Mouse (Mus musculus): Measurements from ENCODE around the gene Fabp3.

The Fabp3 gene

DNA sequence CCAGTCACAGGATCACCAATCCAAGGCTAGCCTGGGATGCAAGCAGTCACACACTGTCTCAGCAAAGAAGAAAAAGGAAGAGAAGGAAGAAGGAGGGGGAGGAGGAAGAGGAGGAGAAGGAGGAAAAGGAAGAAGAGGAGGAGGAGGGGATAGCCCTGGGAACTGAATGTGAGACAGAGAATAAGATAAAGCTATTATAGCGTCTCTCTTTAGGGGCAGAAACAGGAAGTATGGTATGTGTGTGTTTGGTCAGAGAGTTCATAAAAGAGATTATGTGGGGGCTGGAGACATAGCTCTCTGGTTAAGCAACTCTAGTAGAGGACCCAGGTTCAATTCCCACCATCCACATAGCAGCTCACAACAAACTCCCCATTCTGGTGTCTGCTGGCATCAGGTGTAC lies 14.8 kb downstream of the Fabp3 start:
- in situ Hi-C loops (cut with MboI; ENCODE audit: low sequenced_read_pairs): no loop called here

- in situ Hi-C loops (cut with MboI; ENCODE audit: low sequenced_read_pairs): no loop called here
Measured at GRCm38 (mm10) chr4:130323607-130324006, 15.2 kb downstream of the Fabp3 start.

DNA sequence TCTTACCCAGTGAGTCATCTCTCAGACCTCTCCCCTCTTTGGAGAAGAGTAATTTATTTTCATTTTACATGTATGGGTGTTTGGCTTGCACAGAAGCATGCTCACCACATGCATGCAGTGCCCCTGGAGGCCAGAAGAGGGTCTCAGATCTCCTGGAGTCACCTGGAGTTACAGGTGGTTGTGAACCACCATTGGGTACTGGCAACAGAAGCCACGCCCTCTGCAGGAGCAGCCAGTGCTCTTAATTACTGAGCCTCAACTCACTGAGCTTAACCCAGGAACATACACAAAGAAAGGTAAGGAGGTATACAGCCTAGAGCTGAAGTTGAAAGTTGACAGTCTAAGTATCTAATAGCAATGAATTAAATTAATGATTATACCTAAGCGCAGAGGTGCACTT lies 17.1 kb downstream of the Fabp3 start:
- in situ Hi-C loops (cut with MboI; ENCODE audit: low sequenced_read_pairs): no loop called here

DNA sequence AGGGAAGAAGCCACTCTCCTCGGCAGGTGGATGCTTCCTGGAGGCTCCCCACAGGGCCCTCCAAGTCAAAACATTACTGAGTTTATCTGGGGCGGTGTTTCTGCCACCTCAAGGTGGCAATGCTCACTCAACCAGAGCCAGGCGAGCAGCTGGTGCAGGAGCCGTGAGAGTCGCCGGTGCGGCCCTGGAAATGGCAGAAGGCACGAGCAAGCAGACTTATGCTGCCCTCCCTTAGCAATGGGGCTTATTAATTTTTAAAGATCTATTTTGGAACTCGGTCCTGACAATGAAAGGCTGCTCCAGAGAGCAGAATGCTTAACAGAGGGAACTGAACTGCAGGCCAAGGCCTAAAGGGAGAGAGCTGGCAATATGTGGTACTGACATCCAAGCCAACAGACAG lies 19.0 kb downstream of the Fabp3 start:
- in situ Hi-C loops (cut with MboI; ENCODE audit: low sequenced_read_pairs): no loop called here

DNA sequence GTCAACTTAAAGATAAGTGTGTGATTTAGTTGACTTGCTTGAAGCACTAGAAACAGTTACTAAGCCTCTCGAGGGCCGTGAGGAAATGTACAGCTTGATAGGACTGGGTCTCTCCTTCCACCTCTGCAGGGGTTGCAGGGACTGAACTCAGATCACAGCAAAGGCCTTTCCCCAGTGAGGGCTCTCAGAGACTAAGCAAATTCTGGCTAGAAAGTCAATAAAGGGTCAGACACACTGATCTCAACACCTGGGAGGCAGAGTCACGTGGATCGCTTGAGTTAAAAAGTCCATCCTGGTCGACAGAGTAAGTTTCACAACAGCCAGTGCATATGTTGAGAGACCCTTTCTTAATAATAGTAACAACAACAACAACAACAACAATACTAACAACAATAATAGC lies 27.5 kb downstream of the Fabp3 start:
- in situ Hi-C loops (cut with MboI; ENCODE audit: low sequenced_read_pairs): no loop called here

GRCm38 (mm10) chr4:130341691-130342090 lies 33.3 kb downstream of the Fabp3 start:
- in situ Hi-C loops (cut with MboI; ENCODE audit: low sequenced_read_pairs): no loop called here

DNA sequence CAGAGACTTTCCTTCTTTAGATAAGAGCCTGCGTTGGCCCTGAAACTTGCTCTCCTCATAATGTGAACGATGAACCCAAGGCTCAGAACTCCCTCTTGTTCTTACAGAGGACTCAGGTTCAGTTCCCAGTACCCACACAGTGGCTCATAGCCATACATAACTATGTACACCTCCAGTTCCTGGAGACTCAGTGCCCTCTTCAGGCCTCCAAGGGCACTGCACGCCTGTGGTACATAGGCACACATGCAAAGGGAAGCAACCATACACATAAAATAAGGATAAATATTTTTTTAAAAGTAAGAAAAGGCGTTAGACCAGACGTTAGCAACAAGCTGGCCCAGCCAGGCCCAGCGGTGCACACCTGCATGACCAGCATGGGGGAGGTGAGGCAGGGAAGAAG lies 41.3 kb downstream of the Fabp3 start:
- in situ Hi-C loops (cut with MboI; ENCODE audit: low sequenced_read_pairs): no loop called here

- in situ Hi-C loops (cut with MboI; ENCODE audit: low sequenced_read_pairs): no loop called here
Measured at GRCm38 (mm10) chr4:130350690-130351422, 42.5 kb downstream of the Fabp3 start.

GRCm38 (mm10) chr4:130352588-130352987 lies 44.2 kb downstream of the Fabp3 start:
- in situ Hi-C loops (cut with MboI; ENCODE audit: low sequenced_read_pairs): no loop called here

- in situ Hi-C loops (cut with MboI; ENCODE audit: low sequenced_read_pairs): no loop called here
Measured at GRCm38 (mm10) chr4:130357946-130358345, 49.6 kb downstream of the Fabp3 start.

- in situ Hi-C loops (cut with MboI; ENCODE audit: low sequenced_read_pairs): no loop called here
Measured at GRCm38 (mm10) chr4:130359486-130360237, 51.3 kb downstream of the Fabp3 start, which contains the start of the genes Zcchc17 and Snrnp40. Gene Zcchc17 (minus strand): TSS chr4:130359943. Gene Snrnp40 (plus strand): TSS chr4:130360132.

GRCm38 (mm10) chr4:130360238-130360590 lies 51.8 kb downstream of the Fabp3 start:
- in situ Hi-C loops (cut with MboI; ENCODE audit: low sequenced_read_pairs): no loop called here

Data from CH12F3 (cell line).